In the genomic region with DNA sequence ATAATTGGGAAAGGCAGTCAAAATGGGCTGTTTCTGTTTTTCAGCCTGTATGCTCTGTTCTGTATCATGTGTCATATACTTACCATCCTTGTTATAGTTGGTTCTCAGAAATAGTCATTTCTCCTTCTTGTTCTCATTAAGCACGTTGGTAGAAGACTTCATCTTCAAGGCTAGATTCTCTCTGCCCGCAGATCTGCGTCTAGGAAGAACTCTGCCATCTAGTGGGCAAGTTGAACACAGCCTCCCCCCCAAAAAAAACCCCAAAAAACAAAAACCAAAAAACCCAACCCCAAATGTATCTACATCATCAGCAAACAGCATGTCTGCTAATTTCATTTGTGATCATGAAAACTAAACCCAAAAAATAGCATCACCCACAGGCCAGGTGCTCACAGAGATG, we compare ENCODE assay signal across 10 mouse cellular contexts. TPM values are rescaled to one million over a fixed set of nuclear protein-coding genes. Genes with fewer than 3 reads are reported as not detected.
DNase-seq lines count a peak whose midpoint lies in the region; ATAC-seq and TF ChIP-seq lines count a peak whose summit lies in the region.
"Had no signal": no experiment of that assay in that cellular context is flagged by ENCODE, and none has a peak within 500 bp of the region (broad histone marks: within the 10 kb centered on the region; RNA-seq: fewer than 3 reads in every experiment).

No protein-coding gene starts in this region.

- POLR2A ChIA-PET in Patski (lab: Charles Lee): no interaction called here

- CTCF ChIA-PET in Patski (lab: Charles Lee): interaction anchor here (1.0 to 2.3 kb wide), 3 partner anchors 11 to 55 kb away, joined by 3 to 7 read pairs (median 7); no protein-coding TSS in a partner anchor

- TF ChIP-seq CTCF in Patski (IDR thresholded peaks at IDR 0.05): peak; percentile 65

- no peak for ATAC-seq in Patski

- intact Hi-C loops in left cerebral cortex, postnatal 14 days (cut with DNase I): loop anchor here (2.0 to 10.0 kb wide), 2 partner anchors 55 to 205 kb away; no protein-coding TSS in a partner anchor
- intact Hi-C loops in left cerebral cortex, postnatal 36 days (cut with DNase I): loop anchor here (2.0 to 5.0 kb wide), 2 partner anchors 42 to 55 kb away; partner anchors contain the start of gene Ubac2

- in situ Hi-C loops in Patski (cut with MboI; ENCODE audit: low pct_unique_long_range_greater_than_20kb): no loop called here

- peak; percentile 21 to 42 for DNase-seq in left cerebral cortex, postnatal 14 days (ENCODE audit: low spot score in 2 of 2)
- no peak for DNase-seq in left cerebral cortex, postnatal 36 days (ENCODE audit: low spot score in 2 of 2)
- DNase-seq in CD8-positive naive resting alpha-beta T cell, adult 2 months (ENCODE audit: low read depth in 2 of 2, low spot score in 2 of 2): peak; percentile 55 to 65
- DNase-seq in Patski (ENCODE audit: low read depth, low spot score): no peak
- peak; percentile 37 for DNase-seq in lung, postnatal 10 days
- DNase-seq in c-Kit-positive CD71-positive TER-119-positive erythroid progenitor cells, embryonic 14.5 days (ENCODE audit: low spot score): no peak
- DNase-seq in adrenal gland, adult 8-10 months: no peak
- DNase-seq: heart, postnatal 10 days had no signal

- H3K27me3 ChIP-seq in Patski: no peaks in the 10 kb centered on the region
- H3K27me3 ChIP-seq: embryonic facial prominence, embryonic 12.5 days; limb, embryonic 15.5 days had no signal

RNA-seq across cellular contexts. Expression of gene Gpr18, which starts 4.2 kb away (rescaled TPM):
- not detected for total RNA-seq in left cerebral cortex, postnatal 14 days (2021)
- total RNA-seq in left cerebral cortex, postnatal 36 days (2021): not detected
- polyA plus RNA-seq in Patski (2021): 0.06 TPM
- under 1 TPM; 0.22 to 0.52 (median 0.45) TPM for total RNA-seq in adrenal gland, adult 8-10 months (2022)

RNA-seq across cellular contexts. Expression of gene Ubac2, which starts 41.3 kb away (rescaled TPM):
- total RNA-seq in left cerebral cortex, postnatal 14 days (2021): 10 to 100 TPM; 33.5 to 34.0 TPM
- total RNA-seq in left cerebral cortex, postnatal 36 days (2021): 10 to 100 TPM; 34.1 to 34.7 TPM
- 46.7 TPM for polyA plus RNA-seq in Patski (2021)
- total RNA-seq in adrenal gland, adult 8-10 months (2022): 10 to 100 TPM; 32.8 to 43.5 (median 39.2) TPM

RNA-seq across cellular contexts. Expression of gene Gpr183, which starts 45.2 kb away (rescaled TPM):
- under 1 TPM; 0.66 to 0.91 TPM for total RNA-seq in left cerebral cortex, postnatal 14 days (2021)
- total RNA-seq in left cerebral cortex, postnatal 36 days (2021): under 1 TPM; 0.72 to 0.84 TPM
- not detected for polyA plus RNA-seq in Patski (2021)
- total RNA-seq in adrenal gland, adult 8-10 months (2022): 1 to 10 TPM in 3 of 4 experiments, under 1 TPM in 1; 0.80 to 2.2 (median 1.4) TPM

Comparison
In these comparisons a context has a peak if more than half of its experiments do, and no peak if none do; other contexts are left out.
1. DNase-seq: peak in left cerebral cortex, postnatal 14 days (2 of 2), CD8-positive naive resting alpha-beta T cell, adult 2 months (2 of 2) and lung, postnatal 10 days (single experiment); none in left cerebral cortex, postnatal 36 days (0 of 2), Patski (single experiment), c-Kit-positive CD71-positive TER-119-positive erythroid progenitor cells, embryonic 14.5 days (single experiment) and adrenal gland, adult 8-10 months (single experiment).